Mouse (Mus musculus): ENCODE results near the gene Mybpc3.

The Mybpc3 gene

DNA sequence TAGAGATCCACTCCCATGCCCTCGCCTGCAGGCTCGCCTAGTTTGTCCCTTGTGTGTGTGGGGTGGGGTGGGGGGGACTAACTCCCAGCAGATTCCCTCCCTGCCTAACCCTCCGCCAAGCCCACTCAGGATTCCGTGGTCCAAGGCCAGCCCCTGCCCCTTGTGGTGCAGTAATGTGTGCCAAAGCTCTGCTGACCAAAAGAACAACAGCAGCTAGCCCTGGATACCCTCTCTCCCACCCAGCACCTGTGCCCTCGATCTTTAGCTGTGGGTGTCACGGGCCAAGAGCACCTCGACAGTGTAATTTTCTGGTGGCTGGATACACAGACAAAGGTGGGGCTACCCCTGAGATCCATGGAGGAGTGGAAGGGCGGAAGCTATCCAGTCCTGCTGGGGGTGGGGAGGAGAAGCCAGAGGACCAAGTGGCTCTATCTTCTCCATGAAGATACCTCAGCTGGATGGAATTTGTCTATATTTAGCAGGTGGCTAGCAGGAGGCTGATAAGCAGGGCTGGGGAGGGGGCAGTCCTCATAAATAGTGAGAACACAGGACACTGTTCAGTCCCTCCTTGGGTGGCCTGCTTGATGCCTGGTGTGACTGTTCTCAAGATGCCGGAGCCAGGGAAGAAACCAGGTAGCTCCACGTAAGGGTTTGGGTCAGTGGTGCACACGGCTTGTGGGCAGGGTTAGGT is at the start of gene Mybpc3:
TSS of gene Mybpc3 (plus strand) at position 560 of the 691 bp plus-strand sequence.
- DNase-seq (ENCODE audit: low spot score in 2 of 2) = no peak

DNA sequence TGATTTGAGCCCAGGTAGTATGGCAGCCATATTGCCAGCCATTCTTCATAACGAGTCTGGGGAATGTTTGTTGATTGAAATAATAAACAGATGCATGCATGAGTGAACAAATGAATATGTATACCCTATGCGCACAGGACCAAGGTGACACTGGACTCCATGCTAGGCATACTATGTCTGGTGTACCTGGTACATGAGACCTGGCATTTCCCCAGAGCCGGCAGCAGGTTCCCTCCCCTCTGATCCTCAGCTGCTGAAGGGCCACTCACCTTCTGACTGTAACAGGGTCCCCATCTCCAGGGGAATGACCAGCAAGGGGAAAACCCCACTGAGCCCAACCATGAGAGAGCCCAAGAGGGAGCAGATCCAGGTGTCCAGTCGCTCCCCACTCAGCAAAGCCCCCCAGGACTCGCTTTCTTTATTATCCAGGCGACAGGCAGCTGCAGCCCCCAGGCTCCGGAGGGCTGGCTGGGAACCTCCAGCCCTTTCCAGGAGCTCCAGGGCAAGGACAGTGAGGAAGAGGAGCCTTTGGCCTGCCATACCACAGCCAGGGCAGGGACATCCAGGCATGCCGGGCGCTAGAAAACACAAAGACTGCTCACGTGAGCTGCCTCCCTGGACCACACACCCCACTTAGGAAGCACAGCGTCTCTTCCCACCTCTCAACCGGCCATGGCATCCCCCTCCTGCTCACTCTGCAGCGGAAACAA is 49.6 kb upstream of the Mybpc3 start:
- DNase-seq (ENCODE audit: low spot score in 2 of 2) = no peak

DNA sequence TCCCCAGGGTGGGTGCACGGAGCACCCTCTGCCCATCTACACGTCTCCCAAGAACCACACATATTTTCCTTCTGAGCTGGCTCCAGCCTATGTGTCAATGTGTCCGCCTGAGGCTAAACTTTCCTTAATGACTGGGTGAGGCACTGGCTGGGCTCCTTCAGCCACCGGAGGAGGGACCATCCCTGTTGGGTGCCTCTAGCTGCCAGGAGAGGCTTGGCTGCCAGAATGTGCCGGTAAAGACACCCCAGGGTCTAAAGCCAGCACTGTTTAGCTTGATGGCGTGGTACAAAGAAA is 49.1 kb upstream of the Mybpc3 start:
- no peak for DNase-seq (ENCODE audit: low spot score in 2 of 2)

DNA sequence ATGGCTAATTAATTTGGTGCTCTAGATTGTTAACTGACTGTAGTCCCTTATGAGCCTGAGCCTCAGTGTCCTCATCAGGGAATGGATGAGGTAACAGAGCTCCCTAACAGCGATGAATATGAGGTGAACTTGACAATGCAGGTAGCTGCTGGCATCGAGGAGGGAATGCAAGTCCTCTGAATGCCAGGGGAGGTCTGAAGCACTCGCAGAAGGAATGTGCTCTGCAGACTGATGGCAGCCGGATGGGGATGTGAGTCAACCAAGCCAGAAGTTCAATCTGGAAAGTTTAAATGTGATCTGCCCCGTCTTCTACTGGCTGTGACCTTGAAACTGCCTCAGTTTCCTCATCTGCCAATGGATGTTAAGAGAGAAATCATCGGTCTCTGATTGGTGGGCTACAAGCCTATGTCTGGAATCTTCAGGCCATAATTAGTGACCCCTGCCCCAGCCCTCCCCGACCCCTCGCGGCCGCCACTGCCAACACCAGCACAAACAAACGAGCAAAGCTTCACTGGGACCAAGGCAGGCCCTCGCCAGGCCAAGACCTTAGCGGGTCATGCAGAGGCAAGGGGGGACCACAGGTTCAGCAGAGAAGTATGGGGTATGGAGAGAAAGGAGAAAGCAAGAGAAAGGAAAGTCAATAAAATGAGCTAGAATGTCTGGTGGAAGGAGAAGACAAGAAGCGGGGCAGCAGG is 48.5 kb upstream of the Mybpc3 start:
- DNase-seq (ENCODE audit: low spot score in 2 of 2) = no peak

DNA sequence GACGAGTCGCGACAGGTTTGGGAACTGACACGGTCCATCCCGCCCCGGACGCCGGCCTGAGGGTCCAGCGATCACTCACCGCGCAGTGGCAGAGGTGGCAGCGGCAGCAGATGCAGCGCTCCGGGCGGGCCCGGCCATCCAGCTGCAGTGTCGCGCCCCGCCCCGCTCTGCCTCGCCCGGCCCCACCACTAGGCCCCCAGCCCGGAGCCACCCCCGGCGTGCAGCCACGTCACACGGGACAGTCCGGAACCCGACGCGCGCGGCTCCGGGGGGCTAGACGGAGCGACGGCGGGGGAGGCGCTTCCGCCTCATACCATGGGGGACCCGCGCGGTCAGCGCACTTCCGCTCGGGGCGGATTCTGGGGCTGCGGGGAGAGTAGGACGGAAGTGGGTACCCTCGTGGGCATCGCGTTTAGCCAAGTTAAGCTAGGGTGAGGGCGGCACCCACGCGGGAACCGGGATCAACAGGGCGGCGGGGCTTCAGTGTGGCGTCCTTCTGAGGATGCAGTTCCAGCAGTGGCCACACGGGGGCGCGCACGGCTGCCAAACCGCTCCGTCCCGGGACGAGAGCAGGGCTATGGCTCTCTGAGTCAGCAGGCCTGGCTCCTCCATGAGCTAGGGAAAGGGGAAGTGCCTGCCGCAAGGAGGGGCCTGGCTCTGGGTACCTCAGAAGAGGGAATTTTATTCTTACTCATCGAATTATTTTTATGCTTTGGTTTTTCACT is 47.7 kb upstream of the Mybpc3 start, which contains the start of gene Slc39a13:
TSS of gene Slc39a13 (minus strand) at position 342 of the 725 bp plus-strand sequence.
- DNase-seq (ENCODE audit: low spot score in 2 of 2) = peak; percentile 97

DNA sequence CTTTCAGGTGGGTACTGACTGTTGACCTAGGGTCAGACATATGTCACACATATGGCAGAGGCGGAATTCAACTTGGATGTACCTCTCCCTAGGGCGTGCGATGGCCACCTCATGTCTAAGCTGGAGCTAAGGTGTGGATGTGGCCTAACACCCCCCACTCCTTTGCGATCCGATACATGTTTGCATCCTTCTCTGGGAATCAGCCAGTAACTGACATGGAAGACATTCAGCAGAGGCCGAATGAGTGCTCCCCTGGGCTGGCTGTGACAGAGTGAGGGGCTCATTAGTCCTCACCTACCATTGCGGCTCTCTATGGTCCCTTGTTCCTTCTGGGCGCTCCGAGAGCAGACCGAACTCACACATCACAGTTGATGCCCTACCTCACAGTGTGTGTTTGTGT is 46.9 kb upstream of the Mybpc3 start:
- DNase-seq (ENCODE audit: low spot score in 2 of 2) = no peak

DNA sequence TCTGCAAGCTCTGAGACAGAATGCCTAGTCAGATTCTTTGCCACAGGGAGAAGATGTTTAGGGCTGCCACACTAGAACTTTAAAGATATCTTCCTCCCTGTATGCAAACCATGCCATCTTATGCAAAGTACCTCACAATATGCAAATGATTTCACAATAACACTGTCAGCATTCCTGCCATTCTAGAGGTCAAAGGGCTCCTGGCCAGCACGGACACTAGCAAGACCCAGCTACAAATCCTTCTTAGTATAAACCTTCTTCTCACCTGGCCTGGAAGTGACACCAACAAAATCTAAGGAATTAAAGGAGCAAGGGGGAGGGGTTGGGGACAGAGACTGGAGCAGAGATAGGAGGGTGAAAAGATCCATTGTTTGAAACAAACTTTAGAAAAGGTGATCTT is 45.9 kb upstream of the Mybpc3 start:
- DNase-seq (ENCODE audit: low spot score in 2 of 2) = no peak

DNA sequence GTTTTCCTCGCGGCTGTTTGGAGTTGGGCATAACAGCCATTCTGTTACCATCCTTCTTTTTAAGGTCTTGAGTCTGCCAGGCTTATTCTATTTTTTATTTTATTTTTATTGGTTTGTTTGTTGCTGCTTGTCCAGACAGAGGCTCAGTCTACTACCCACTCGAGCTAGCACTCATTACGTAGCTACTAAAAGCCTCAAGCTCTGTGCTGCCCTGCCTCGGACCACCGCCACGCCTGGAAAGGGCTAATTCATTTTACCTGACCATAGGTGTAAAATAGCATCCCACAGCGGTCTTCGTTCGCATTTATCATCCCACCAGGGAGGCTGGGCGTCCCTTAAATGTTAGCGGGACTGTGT is 40.0 kb upstream of the Mybpc3 start:
- DNase-seq (ENCODE audit: low spot score in 2 of 2) = no peak

DNA sequence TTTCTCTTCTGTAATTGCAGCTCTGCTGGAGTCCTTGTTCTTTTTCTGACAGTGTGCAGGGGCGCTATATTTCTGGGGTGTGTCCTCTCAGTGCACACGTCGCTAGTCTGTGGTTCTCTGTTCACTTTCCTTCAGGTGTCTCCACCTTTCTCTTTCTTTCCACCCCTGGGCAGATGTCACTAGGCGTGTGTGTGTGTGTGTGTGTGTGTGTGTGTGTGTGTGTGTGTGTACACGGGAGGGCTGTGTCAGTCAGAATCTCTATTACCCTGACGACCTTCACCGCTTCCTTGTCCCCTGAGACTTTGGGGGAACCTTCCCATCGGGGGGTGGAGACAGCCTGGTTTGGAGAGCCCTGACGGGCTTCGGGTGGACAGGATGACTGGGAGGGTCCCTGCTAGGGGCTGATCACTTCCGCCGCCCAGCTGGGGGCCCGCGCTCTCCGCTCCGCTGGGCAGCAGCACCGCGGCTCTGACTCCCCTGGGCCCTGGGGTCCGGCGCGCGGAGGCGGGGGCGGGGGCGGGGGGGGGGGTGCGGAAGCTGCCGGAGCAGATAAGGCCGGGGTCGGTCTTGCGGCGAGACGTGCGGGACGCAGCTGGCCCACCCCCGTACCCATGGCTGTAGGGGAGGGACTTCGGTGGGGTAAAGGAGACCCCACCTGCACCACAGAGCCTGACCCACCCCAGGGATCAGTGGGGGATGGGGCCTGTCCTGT is 39.5 kb upstream of the Mybpc3 start:
- peak in 1 of 2 experiments; percentile 23 for DNase-seq (ENCODE audit: low spot score in 2 of 2)

DNA sequence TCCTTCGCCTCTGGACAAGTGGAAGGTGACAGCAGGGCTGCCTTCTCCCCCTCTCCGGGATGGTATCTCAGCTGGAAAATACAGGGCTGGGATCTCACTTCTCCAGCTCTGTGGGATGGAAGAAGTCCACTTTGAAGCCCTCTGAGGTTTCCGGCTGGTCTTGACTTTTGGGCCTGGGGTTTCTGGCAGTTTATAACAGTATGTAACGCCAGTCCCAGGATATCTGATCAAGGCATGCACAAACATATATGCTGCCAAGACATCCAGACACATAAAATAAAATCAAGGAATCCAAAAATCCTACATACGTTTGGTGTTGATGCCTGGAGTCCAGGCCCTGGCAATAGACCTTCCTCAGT is 38.9 kb upstream of the Mybpc3 start:
- no peak for DNase-seq (ENCODE audit: low spot score in 2 of 2)

DNA sequence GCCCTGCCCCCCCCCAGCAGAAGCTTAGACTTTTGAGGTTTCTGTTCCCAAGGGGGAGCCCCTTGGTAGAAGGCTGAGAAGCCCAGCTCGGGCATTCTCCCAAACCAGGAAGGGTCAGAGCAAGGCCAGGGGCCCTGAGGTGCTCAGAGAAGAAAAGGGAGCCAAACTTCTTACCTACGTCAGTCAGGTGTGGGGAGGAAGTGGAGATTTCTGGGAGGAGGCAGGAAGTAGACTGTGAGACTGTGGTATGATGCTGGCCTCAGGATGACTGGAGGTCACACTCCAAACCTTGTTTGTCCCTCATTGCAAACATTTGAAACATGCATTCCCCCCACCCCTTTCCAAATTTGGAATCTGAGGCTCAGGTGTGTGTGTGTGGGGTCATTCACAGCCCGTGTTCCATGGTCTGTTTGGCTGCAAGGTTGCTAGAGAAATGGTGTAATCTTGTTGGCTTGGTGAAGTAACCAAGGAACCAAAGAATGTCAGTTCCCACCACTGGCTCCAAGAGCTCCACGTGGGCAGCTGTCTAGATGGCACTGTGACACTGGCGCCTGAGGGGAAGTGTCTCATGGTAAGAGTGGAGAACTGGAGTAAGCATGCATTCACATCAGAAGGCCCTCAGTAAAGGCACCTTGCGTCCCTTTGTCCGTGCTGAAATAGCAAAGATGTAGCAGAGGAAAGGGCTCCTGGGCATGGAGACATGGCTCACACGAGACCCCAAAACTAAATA is 37.0 kb upstream of the Mybpc3 start:
- no peak for DNase-seq (ENCODE audit: low spot score in 2 of 2)

DNA sequence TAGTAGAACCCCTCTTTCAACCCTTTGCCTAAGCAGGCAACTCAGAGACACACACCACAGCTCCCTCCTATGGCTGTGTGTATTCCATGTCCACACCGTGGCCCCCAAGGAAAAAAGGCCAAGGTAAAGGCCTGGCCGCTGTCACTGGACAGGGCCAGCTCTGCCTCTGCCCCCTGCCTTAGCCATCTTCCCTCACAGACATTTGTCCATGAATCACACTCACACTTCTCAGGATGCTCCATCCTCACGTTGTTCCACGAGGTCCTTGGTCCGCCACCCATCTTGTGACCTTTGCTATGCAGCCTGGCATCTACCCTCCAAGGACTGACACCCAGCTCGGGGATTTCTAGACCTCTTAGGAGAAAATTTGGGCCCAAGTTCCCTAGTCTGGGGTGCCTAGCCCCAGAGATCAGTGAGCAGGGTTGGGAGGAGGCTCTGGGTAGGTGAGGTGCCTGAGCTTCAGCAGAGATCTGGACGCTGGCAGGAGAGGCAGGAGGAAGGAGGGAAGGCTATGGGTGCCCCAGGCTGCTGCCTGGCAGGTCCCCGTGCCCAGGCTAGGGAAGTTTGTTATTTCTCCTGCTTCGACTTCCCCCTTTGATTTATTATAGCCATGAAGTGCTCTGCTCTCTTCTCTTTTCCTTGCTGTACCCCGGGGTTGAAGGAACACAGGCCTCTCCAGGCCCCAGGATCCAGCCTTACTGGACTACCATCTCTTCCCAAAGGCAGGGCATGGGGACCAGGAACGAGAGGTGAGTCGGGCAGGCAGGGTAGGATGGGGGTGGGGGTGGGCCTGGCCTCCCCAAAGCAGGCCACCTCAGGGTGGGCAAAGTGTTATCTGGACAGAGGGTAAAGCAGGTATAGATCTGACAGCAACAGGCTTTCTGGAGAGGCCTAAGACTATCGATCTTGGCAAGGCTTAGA is 35.9 kb upstream of the Mybpc3 start, which contains the start of gene Spi1:
TSS of gene Spi1 (plus strand) at position 616 of the 921 bp plus-strand sequence.
- no peak for DNase-seq (ENCODE audit: low spot score in 2 of 2)

DNA sequence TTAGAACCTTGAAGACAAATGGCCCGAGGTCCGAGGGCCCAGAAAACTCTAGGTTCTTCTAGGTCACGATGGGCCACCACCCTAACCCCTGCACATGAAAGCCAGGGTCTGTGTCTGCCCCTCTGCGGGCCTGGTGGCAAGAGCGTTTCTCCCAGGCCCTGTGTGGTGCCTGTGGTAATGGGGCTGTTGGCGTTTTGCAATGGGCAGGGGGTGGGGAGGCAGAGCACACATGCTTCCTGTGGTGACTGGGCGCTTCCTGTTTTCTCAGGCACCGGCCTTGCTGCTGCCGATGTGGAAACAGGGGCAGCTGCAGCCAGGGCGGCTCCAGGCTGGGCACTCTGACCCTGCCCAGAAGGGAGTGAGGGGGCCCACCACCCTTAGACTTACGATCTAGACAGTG is 35.1 kb upstream of the Mybpc3 start:
- no peak for DNase-seq (ENCODE audit: low spot score in 2 of 2)

DNA sequence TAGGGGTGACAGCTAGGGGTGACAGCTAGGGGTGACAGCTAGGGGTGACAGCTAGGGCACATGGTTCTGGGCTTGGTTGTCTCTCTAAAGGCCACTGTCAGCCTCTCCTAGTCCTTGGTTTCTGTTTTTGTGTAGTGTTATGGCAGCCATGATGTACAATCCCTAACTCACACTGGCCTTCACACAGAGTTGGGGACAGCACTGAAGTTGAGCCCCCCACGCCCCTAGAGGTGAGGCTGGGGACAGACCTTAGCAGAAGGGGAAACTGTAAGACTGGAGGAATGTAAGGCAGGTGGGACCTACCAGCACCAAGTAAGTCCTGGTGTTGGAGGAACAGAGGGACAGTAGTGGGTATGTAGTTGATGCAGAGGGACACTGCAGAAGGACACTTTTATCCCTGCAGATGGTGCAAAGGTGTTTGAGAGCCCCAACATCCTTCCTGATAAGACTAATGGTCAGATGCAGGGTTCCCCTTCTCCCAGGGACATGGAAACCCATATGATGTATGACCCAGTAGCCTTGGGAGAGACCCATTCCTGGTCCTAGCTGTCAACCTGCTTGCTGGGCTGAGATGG is 34.5 kb upstream of the Mybpc3 start:
- no peak for DNase-seq (ENCODE audit: low spot score in 2 of 2)

DNA sequence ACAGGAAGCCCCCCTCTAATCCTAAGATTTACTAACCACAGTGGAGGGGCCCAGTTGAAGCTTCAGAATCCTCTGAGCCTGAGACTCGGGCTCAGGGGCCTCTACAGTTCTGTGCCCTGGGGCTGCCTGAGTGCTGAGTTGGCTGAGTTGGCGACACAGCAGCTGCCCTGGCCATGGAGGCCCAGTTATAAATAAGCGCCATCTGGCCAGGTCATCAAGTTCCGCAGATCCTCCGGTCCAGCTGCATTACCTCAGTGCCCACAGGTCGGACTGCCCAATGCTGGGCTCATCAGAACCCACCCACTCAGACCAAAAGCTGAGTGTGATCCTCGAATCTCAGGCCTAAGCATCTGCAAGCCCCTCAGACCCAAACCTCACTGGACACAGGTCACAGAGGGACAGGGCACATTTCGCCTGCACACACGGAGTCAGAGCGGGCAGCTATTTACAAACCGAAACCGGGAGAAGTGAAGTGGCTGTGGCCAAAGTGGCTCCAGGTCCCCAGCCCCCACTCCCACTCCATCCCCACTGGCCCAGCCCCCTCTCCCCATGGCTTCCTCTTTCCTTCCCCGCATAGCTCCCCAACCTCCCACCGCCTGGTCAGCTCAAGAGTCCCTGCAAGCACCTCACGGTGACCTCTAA is 33.6 kb upstream of the Mybpc3 start:
- DNase-seq (ENCODE audit: low spot score in 2 of 2) = no peak

DNA sequence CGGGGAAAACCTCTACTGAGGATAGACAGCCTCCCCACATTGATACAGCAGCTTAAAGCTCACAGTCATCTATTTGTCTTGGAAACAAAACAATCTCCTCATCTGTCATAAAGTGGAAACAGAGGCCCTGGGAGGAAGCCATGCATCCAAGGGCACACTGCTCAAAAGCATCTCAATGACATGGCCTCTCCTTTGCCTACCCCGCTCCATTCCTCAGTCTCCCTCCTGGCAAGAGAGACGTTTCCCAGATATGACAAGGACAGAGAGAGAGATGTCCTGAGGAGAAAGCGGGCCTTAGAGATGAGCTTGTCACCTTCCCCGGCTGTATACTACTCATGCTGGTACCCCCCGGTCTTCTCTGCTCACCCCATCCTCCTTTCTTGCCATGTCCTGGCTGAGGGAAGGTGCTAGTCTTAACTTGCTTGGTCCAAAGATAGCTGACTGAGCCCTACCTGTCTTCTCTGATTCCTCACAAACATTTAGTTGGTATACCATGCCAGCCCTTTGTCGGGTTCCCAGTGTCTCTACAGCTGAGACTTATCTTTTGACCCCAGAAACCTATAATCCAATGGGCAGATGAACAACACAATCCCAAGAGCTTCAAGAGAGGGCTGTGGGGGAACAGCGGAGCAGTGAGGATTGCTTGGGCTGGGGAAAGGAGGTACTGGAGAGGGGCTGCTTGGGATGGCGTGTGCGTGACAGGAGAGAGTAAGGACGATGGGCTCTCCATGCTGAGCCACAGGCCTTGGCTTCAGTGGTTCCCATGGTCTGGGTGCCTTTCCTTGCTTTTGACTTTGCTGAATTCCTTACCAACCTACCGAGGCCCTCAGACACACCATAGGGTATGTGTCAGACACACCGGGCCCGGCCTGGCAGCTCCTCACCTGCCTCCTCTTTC is 32.2 kb upstream of the Mybpc3 start:
- DNase-seq (ENCODE audit: low spot score in 2 of 2) = no peak

DNA sequence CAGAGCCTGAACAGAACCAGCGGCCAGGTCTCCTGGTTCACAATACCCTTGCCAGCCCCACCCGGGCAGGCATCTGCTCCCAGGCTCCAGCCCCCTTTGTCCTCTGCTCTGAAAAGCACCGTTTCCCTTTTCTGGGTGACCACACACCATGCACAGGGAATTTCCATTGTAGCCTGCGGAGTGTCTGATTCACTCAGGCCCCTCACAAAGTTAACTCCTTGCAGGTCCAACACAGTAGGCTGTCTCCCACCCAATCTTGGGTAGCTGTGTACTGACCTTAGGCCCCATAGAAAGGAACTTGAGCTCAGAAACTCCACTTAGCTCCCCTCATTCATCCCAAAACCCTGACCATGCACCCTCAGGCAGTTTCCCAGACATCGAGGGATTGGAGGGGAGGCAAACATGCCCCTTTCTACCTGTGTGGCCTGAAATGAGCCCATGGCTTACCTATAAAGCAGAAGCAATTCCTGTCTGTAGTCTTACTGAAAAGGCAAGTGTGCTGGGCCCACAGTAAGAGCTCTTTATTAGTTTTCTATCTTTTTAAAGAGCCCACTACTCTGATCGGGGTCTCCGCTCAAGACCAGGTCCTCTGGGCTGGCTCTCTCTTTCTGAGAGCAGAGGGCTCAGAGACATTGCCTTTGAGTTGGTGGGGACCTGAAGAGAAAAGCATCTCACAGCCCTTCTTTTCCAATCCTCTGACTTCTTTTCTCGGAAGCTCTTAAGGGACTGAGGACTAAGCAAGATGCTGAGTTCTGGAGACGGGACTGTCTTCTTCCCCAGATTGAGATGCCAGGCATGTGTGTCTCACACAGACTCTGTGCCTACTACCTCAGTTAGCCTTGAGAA is 31.3 kb upstream of the Mybpc3 start:
- no peak for DNase-seq (ENCODE audit: low spot score in 2 of 2)

All from cerebellum, postnatal 4 days (tissue).